Mouse (Mus musculus) spleen, adult 12 weeks (tissue): ENCODE results near the gene Meox1.

ENCODE experiments used
- DNase-seq: peaks from one replicate; pipeline ENCODE4 v3.0.0; 2022; ENCODE audit warnings: low spot score

Meox1 gene

GRCm38 (mm10) chr11:101851042-101851441, 43.1 kb downstream of the Meox1 start:
- DNase-seq: no peak

DNA sequence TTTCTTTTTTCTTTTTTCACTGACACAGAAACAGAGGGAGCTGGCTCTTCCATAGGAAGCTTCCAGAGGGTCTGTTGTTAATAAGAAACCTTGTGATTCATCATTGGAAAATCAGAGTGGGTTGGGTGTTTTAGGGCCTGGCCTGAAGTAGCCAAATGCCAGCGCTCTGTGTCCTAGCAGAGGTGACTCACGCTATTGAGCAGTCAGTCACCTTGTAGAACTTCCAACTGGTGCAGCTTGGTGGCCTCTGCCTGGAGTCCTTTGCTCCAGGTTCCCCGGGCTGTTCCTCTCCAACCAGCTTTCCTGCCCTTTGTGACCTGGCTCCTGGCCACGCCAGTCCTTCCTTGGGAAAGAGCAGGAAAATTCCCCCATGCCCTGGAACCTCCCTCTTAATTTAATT, 44.9 kb downstream of the Meox1 start:
- DNase-seq: no peak

- no peak for DNase-seq
Observed at GRCm38 (mm10) chr11:101847509-101847908, 46.7 kb downstream of the Meox1 start.

DNA sequence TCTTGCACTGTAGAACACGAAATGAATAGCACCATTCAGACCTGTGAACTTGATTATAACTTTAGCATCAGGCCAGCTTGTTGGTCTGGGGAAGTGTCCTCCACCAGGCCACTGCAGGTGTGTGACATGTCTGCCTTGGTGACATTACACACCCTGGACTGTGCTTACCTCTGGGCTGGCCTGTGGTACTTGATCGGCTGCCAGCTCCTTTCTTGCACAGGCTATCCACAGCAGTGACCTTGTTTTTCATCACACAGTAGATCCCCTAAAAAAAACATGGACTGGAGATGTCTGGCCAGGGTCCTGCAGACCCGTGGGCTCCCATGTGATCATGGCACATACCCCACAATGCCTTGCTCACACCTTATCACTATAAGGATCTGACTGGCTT, 51.4 kb downstream of the Meox1 start:
- DNase-seq: no peak

GRCm38 (mm10) chr11:101841998-101842772, 52.0 kb downstream of the Meox1 start:
- DNase-seq: no peak

GRCm38 (mm10) chr11:101840405-101840804, 53.8 kb downstream of the Meox1 start:
- DNase-seq: no peak

DNA sequence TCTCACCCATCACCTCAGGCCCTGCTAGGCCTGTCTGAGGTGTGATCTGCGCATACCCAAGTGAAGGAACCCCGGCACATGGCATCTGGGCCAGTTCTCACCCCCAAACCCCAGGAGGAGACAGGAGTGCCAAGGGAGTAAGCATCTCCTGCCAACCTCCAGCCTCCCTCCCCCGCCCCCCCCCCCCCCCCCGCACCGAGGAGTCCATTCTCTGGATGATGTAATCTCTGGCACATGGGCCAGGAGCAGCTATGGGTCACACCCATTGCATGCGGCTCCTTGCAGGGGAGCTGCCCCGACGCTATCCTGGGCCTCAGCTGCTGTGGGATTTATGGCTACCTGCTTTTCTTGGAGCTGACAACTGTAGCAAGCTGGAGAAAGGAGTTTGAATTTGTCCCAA, 54.7 kb downstream of the Meox1 start:
- no peak for DNase-seq

DNA sequence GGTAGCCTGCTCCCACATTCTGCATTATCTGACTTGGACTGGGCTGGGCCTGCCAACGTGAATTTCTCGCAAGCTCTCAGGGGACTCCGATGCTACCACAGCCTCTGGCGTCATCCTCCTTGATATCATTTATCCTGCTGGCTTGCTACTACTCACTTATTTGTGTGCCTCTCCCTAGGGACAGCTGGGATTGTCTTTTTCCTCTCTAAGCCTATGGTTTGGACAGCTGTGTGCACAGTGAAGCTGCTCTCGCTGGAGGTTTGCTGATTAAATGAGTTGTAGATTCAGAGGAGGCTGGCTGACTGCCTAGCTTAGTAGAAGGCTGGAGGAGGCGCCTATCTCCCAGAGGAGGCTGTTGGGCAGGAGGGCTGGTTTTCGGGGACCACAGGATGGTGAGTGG, 62.2 kb downstream of the Meox1 start:
- DNase-seq: no peak

- no peak for DNase-seq
Observed at GRCm38 (mm10) chr11:101830616-101831015, 63.6 kb downstream of the Meox1 start.

- no peak for DNase-seq
Observed at GRCm38 (mm10) chr11:101830112-101830511, 64.1 kb downstream of the Meox1 start.

- no peak for DNase-seq
Observed at GRCm38 (mm10) chr11:101828718-101829117, 65.5 kb downstream of the Meox1 start.
